Mouse (Mus musculus): ENCODE results near the gene Bcl2l11. TPM values are rescaled to one million over a fixed set of nuclear protein-coding genes. Genes with fewer than 3 reads are reported as not detected.

Bcl2l11 gene
- polyA plus RNA-seq (2015; fragmentation: Nextera tagmentation; extraction: Ambion mirVana) = 11.0 and 12.1 TPM in 2 replicates

DNA sequence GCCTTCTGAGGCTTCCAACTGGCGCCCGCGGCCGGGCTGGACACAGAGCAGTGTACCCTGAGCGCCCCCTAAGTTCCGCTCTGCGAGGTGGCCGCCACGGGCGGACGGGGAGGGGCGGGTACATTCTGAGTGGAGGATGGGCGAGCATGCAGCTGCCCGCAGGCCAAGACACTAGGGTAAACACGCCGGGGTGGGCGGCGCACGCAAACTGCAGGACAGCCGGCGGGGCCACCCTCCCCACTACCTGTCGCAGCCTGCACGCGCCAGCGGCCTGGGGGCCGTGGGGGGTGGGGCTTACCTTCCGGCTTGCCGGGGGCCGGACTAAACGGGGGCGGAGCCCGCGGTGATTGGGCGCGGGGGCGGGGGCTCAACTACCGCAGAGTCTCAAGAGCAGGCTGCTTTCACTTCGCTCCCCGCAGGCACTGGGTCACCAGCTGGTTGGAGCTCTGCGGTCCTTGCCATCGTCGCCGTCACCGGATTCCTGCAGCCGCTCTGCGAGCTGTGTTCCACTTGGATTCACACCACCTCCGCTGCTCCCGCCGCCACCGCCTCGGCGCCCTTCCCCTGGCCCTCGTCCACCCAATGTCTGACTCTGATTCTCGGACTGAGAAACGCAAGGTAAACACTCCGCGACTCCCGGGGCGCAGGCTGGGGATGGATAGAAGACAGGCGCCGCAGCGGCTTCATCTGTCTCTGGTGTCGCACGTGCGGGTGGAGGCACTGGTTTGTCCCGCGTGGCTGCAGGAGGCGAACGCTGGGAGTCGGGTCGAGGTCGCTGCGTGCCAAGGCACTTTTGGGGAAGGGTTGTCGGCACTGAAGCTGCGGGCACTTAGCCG lies at the start of gene Bcl2l11:
Gene Bcl2l11, plus strand, starts transcription at position 404 of the 836 bp plus-strand sequence.
- Histone ChIP-seq H3K36me3 (ENCODE audit: poor library complexity, severe bottlenecking) (0 out of 2 replicates have a peak, but pooled peaks cover under 1% of the 10 kb centered on the region), H3K9me3 (replicated peaks) (no peaks in the 10 kb centered on the region), H3K27ac (peak within 1 kb of the TSS; percentile 54), H3K4me2 (peak within 1 kb of the TSS; percentile 99), H3K4me1 (peaks cover 47% of the 10 kb centered on the region), H3K9ac (peak within 1 kb of the TSS; percentile 79), H3K27me3 (peaks cover 41% of the 10 kb centered on the region), H3K4me3 (peak within 1 kb of the TSS; percentile 66)
- ATAC-seq = peak; percentile 81
- WGBS = 1% methylated on average over 71 of the region's 76 CpGs

DNA sequence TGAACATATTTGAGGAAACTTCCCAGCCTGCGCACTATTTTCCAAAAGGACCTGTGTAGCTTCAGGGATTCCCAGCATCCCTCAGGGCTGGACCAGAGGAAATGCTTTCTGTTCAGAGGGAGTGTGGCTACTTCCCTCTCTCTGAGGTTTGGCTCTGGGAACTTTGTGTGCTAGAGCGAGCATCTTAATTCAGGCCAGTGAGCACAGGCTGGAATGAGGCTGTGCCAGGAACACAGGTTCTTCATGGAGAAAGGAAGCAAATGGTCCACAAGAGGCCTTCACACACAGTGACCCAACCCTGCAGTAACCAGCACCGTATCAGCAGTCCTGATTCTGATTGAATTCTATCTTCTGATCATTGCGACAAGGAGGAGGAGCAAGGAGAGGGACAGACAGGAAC lies 48.9 kb upstream of the Bcl2l11 start:
- 84% methylated on average over 4 of the region's 4 CpGs for WGBS
- no peak overlapping the region for H3K4me2 ChIP-seq
- no peak overlapping the region for H3K9ac ChIP-seq
- no peak for ATAC-seq
- no peaks in the 10 kb centered on the region for H3K9me3 ChIP-seq (replicated peaks)
- peaks cover 6% of the 10 kb centered on the region; the same call in 1 of the 2 replicates for H3K4me1 ChIP-seq
- H3K27ac ChIP-seq = no peak overlapping the region
- 0 out of 2 replicates have a peak, but pooled peaks cover 3% of the 10 kb centered on the region for H3K27me3 ChIP-seq
- H3K4me3 ChIP-seq = no peak overlapping the region
- H3K36me3 ChIP-seq (ENCODE audit: poor library complexity, severe bottlenecking) = no peaks in the 10 kb centered on the region

DNA sequence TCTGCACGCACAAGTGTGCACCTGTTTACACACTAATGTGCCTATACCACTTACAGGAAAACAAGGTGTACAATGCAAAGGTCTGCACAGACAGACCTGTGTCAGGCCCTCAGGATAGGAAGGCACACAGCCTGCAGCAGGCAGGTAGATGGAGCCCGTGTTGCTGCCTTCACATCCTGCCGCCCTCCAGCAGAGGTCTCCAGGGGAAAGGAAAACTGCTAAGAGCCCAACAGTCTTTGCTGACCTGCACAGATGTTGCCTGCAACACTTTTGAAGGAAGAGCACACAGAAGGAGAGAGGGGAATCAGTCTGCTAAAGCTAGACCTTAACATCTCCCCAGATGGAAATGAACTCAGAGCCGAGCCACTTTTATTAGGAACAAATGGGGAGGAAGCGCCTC lies 47.0 kb upstream of the Bcl2l11 start:
- no peak for ATAC-seq
- WGBS = 40% methylated on average over 5 of the region's 5 CpGs
- H3K36me3 ChIP-seq (ENCODE audit: poor library complexity, severe bottlenecking) = no peaks in the 10 kb centered on the region
- 0 out of 2 replicates have a peak, but pooled peaks cover 3% of the 10 kb centered on the region for H3K27me3 ChIP-seq
- H3K4me2 ChIP-seq = no peak overlapping the region
- peaks cover 6% of the 10 kb centered on the region; the same call in 1 of the 2 replicates for H3K4me1 ChIP-seq
- no peak overlapping the region for H3K27ac ChIP-seq
- no peak overlapping the region for H3K4me3 ChIP-seq
- H3K9me3 ChIP-seq (replicated peaks) = no peaks in the 10 kb centered on the region
- H3K9ac ChIP-seq = no peak overlapping the region

DNA sequence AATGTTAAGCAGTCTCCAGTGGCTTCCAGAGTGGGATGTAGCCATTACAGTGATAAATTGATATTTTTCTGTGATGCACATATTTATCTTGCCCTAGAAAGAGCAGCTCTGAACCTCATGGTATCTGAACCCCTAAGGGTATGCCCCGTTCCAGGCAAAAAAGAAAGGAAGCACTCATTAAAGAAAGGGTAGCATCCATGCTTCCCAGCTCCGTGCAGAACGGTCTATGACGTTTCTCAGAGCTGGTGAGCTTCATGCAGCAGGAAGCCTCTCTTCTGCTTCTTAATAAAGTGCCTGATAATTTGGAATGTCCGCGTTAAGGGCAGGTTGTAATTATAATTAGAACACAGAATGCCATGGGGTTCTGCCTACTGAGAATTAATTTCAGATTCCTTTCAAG lies 46.5 kb upstream of the Bcl2l11 start:
- no peak for ATAC-seq
- no peak overlapping the region for H3K27ac ChIP-seq
- H3K4me2 ChIP-seq = no peak overlapping the region
- peaks cover 6% of the 10 kb centered on the region; the same call in 1 of the 2 replicates for H3K4me1 ChIP-seq
- H3K36me3 ChIP-seq (ENCODE audit: poor library complexity, severe bottlenecking) = no peaks in the 10 kb centered on the region
- no peak overlapping the region for H3K9ac ChIP-seq
- H3K27me3 ChIP-seq = 0 out of 2 replicates have a peak, but pooled peaks cover 3% of the 10 kb centered on the region
- no peaks in the 10 kb centered on the region for H3K9me3 ChIP-seq (replicated peaks)
- no peak overlapping the region for H3K4me3 ChIP-seq
- WGBS = 30% methylated on average over 6 of the region's 6 CpGs

DNA sequence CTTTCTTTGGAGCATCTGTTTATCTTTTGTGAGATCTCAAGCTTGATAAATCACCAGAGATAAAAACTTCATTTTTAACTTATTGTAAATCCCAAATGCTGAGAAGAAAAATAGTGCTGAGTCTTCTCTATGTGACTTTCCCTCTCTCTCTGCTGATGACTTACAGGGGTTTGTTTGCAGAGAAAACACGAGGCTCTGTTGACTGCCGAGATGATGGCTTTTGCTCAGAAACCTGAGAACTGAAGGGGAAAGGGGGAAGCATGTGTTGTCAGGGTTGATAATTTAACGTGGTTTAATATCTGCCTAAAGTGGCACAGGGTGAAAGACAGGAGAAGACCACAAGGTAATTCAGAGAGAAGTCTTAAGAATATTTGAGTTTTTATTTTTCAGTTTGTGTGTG lies 42.0 kb upstream of the Bcl2l11 start:
- no peak overlapping the region for H3K9ac ChIP-seq
- H3K4me3 ChIP-seq = no peak overlapping the region
- 0 out of 2 replicates have a peak, but pooled peaks cover 3% of the 10 kb centered on the region for H3K27me3 ChIP-seq
- H3K4me2 ChIP-seq = no peak overlapping the region
- 57% methylated on average over 3 of the region's 3 CpGs for WGBS
- H3K9me3 ChIP-seq (replicated peaks) = no peaks in the 10 kb centered on the region
- ATAC-seq = no peak
- H3K36me3 ChIP-seq (ENCODE audit: poor library complexity, severe bottlenecking) = no peaks in the 10 kb centered on the region
- peaks cover 6% of the 10 kb centered on the region; the same call in 1 of the 2 replicates for H3K4me1 ChIP-seq
- H3K27ac ChIP-seq = no peak overlapping the region

DNA sequence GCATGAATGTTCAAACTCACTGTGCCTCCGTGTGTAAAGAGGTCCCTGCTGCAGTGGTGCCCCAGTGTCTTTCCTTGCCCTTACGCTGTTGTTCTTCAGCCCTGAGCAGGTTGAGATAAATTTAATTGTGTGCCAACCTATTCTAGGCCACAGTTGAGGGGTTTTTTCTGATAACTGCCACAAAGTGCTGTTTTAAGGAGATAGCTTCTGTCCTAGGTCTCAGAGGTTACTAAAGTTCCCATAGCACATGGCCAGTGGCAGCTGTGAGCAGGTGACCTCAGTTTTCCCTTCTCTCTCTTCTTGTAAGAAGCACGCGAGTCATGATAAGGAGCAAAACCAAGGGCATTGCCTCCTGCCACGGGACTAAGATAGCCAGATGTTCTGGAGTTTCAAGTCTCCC lies 41.2 kb upstream of the Bcl2l11 start:
- H3K4me3 ChIP-seq = no peak overlapping the region
- H3K4me2 ChIP-seq = no peak overlapping the region
- ATAC-seq = no peak
- no peaks in the 10 kb centered on the region for H3K9me3 ChIP-seq (replicated peaks)
- H3K9ac ChIP-seq = no peak overlapping the region
- no peak overlapping the region for H3K27ac ChIP-seq
- 90% methylated on average over 5 of the region's 5 CpGs for WGBS
- no peaks in the 10 kb centered on the region for H3K4me1 ChIP-seq
- H3K27me3 ChIP-seq = 0 out of 2 replicates have a peak, but pooled peaks cover 3% of the 10 kb centered on the region
- H3K36me3 ChIP-seq (ENCODE audit: poor library complexity, severe bottlenecking) = no peaks in the 10 kb centered on the region

DNA sequence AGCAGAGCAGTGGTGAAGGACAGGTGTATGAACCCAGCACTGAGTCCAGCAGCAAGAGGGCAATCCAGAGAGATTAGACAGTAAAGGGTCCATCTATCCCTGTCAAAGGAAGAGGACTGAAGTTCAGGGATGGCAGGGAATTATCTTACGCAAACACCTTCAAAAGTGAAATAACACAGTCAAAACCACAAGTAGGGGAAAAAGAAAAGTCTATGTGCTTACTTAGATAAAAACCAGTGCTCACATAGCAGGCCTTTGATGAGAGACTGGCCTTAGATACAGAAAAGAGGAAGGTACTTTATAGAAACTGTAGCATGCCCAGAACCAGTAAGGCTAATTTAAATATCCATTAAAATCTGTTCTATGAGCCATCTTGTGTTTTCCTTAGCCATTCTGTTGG lies 40.4 kb upstream of the Bcl2l11 start:
- no peak overlapping the region for H3K4me2 ChIP-seq

DNA sequence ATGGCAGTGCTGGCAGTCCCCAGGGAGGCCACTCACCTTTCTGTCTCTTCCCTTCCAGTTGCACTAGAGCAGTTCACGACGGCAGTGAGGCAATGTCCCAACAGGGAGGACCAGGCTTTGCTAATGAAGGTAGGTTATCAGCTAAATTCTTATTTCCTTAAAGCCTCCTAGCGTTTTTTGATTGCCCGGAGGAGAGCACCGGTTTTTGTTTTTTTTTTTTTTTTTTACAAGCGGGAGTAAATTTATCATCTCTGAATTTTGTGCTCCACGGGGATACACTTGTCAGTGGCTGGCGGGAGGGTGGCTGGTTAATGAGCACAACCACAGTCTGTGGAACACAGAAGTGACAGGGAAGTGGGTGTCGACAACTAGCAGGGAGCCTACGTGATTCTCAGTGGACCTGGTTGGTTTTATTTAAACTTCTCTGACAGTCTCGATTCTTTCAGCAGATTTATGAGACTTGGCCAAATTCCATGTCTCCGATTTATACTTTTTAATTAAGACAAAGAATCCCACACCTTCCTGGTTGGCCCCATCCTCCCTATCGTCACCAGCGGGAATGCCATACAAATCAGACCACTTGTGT lies 39.4 kb upstream of the Bcl2l11 start:
- Histone ChIP-seq H3K36me3 (ENCODE audit: poor library complexity, severe bottlenecking) (no peaks in the 10 kb centered on the region), H3K9me3 (replicated peaks) (no peaks in the 10 kb centered on the region)
- 75% methylated on average over 14 of the region's 14 CpGs for WGBS

More for the DNA sequence above, 40.4 kb upstream of the Bcl2l11 start:
- Histone ChIP-seq H3K27ac (no peak overlapping the region), H3K9me3 (replicated peaks) (no peaks in the 10 kb centered on the region), H3K27me3 (0 out of 2 replicates have a peak, but pooled peaks cover 1% of the 10 kb centered on the region), H3K4me3 (no peak overlapping the region), H3K9ac (no peak overlapping the region), H3K36me3 (ENCODE audit: poor library complexity, severe bottlenecking) (no peaks in the 10 kb centered on the region), H3K4me1 (no peaks in the 10 kb centered on the region)
- no peak for ATAC-seq
- 97% methylated on average over 1 of the region's 1 CpGs for WGBS

DNA sequence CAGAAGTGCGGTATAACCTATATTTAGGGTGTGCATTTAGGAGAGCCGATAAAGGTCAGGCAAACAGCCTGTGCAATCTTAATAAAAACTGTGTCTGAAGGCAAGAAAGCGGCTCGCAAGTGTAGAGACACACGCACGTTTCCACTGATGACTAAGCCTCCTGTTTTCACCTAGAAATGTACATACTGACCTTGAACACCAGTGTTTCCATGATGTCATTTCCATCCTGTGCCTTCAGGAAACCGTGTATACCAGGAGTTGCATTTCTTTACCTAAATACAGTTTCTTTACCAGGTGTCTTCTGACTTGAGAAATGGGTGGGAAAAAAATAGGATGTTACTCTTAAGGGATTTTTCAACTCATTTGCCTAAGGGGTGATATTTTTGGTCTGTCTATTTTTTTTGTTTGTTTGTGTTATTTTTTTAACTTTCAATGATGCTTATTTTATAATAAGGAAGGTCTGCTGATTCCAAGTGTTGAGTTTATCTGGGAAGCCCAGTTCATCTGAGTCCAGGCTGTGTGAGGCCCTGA lies 38.8 kb upstream of the Bcl2l11 start:
- H3K4me3 ChIP-seq = no peak overlapping the region
- WGBS = 93% methylated on average over 7 of the region's 7 CpGs
- H3K4me2 ChIP-seq = no peak overlapping the region
- H3K9me3 ChIP-seq (replicated peaks) = no peaks in the 10 kb centered on the region
- H3K9ac ChIP-seq = no peak overlapping the region
- ATAC-seq = no peak
- H3K4me1 ChIP-seq = peaks cover 9% of the 10 kb centered on the region
- no peaks in the 10 kb centered on the region for H3K27me3 ChIP-seq
- no peak overlapping the region for H3K27ac ChIP-seq
- no peaks in the 10 kb centered on the region for H3K36me3 ChIP-seq (ENCODE audit: poor library complexity, severe bottlenecking)

More for the DNA sequence above, 39.4 kb upstream of the Bcl2l11 start:
- no peak for ATAC-seq
- Histone ChIP-seq H3K27me3 (no peaks in the 10 kb centered on the region), H3K27ac (no peak overlapping the region), H3K4me2 (no peak overlapping the region), H3K9ac (no peak overlapping the region), H3K4me3 (no peak overlapping the region), H3K4me1 (peaks cover 2% of the 10 kb centered on the region)

DNA sequence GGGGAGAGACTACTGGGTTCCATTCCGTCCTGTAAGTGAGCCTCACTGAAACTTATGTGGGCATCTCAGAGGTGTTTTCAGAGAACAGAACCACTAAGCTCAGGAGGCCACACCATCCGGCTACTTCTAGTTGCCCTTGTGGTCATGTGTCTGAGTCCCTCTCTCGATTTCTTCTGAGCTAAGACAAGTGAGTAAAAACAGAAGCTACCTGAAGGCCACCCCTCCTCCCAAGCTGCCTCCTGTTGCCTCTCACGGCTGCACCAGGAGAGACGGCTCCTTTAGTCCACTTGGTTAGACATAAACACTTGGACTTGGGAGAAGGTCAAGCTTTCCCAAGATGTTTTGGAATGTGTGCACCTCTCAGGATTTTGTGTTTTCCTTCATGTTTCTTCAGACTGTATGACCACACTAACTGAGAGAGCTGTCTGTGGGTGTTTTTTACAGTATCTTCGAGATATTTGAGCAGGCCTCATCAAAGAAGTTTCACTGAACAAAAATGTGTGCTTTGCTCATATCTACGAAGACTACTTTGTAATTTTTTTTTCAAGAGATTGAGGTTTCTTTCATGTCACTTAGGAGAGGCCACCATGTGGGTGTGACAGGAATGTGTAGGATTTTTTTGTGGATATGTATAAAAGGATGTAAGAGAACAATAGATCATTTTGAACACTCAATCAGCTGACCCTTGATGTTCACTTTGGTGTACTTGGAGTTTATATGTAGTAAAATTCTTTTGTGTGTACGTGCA lies 37.9 kb upstream of the Bcl2l11 start:
- Histone ChIP-seq H3K27ac (no peak overlapping the region), H3K36me3 (ENCODE audit: poor library complexity, severe bottlenecking) (no peaks in the 10 kb centered on the region), H3K4me3 (no peak overlapping the region), H3K9ac (no peak overlapping the region), H3K4me1 (peaks cover 14% of the 10 kb centered on the region), H3K27me3 (no peaks in the 10 kb centered on the region), H3K4me2 (no peak overlapping the region), H3K9me3 (replicated peaks) (no peaks in the 10 kb centered on the region)
- no peak for ATAC-seq
- WGBS = 91% methylated on average over 8 of the region's 8 CpGs

DNA sequence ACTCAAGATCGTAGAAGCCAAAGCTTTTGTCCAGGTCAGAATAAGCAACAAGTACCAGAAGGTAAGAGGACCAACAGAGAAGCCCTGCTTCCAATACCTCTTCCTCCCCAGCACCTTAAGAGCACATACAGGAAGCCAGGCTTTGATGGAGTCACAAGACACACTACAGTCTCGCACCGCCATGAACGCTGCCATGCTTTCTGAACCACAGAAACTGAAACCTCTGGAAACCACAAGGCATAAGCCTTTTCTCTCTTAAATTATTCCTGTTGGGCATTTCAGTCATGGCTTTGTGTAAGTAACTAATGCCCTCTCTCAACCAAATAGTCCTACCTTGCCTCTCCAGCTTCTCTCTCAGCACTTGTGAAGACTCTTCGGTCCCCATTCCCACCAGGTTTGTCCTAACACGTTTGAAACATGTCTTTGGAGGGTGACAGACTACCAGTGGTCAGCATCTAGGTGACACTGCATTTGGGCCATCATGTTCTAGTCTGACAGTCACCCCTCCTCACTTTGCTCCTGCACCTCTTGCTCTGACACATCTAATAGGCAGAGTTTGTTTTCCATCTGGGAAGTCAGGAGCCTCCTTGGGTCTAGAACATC lies 35.5 kb upstream of the Bcl2l11 start:
- H3K27me3 ChIP-seq = no peaks in the 10 kb centered on the region
- H3K4me2 ChIP-seq = no peak overlapping the region

More for the DNA sequence above, 35.5 kb upstream of the Bcl2l11 start:
- H3K36me3 ChIP-seq (ENCODE audit: poor library complexity, severe bottlenecking) = no peaks in the 10 kb centered on the region
- WGBS = 91% methylated on average over 6 of the region's 6 CpGs
- ATAC-seq = no peak
- H3K4me1 ChIP-seq = peaks cover 14% of the 10 kb centered on the region
- H3K27ac ChIP-seq = no peak overlapping the region
- H3K9me3 ChIP-seq (replicated peaks) = no peaks in the 10 kb centered on the region
- H3K9ac ChIP-seq = no peak overlapping the region
- H3K4me3 ChIP-seq = no peak overlapping the region
